Mouse (Mus musculus) MEL (cell line): Measurements from ENCODE around the gene Slc10a4. TPM values are rescaled to one million over a fixed set of nuclear protein-coding genes. Genes with fewer than 3 reads are reported as not detected.

Source experiments
- DNase-seq: peaks from one replicate; pipeline ENCODE4 v3.0.0; 2011; ENCODE audit warnings: low read depth, low spot score
- H3K27ac ChIP-seq: 2 replicates; pipeline ENCODE4 v1.5.1; 2012; ENCODE audit warnings: low read depth, mild to moderate bottlenecking, control low read depth, low read length, moderate library complexity; ENCODE audit not compliant: control insufficient read depth
- H3K27me3 ChIP-seq, 2 experiments: fragments of 150-350 bp in 1 of 2; sonication (generic) in 1 of 2; 2 replicates each; pipeline ENCODE4 v1.6.1; 2012; ENCODE audit warnings: low read length in 2 of 2, mild to moderate bottlenecking in 2 of 2, improper control_type of control experiment in 1 of 2, moderate library complexity in 1 of 2; ENCODE audit not compliant: insufficient read depth in 2 of 2, control insufficient read depth in 1 of 2
- H3K36me3 ChIP-seq, 2 experiments: 2 replicates each; pipeline ENCODE4 v1.6.1; 2012 to 2014; ENCODE audit warnings: low read length in 2 of 2, improper control_type of control experiment in 1 of 2, inconsistent platforms in 1 of 2, mild to moderate bottlenecking in 1 of 2; ENCODE audit not compliant: insufficient read depth in 2 of 2, control insufficient read depth in 1 of 2
- H3K4me1 ChIP-seq, 2 experiments: fragments of 150-350 bp in 1 of 2; sonication (generic) in 1 of 2; 2 replicates each; pipeline ENCODE4 v1.6.1; 2012; ENCODE audit warnings: low read length in 2 of 2, improper control_type of control experiment in 1 of 2, mild to moderate bottlenecking in 1 of 2; ENCODE audit not compliant: insufficient read depth in 2 of 2, control insufficient read depth in 1 of 2
- H3K4me3 ChIP-seq, 2 experiments: fragments of 150-350 bp in 1 of 2; sonication (generic) in 1 of 2; 2 replicates each; pipeline ENCODE4 v1.5.1; 2012; ENCODE audit warnings: low read depth in 2 of 2, low read length in 2 of 2, mild to moderate bottlenecking in 2 of 2, moderate library complexity in 2 of 2, control low read depth in 1 of 2, improper control_type of control experiment in 1 of 2; ENCODE audit not compliant: control insufficient read depth in 1 of 2, insufficient read depth in 1 of 2
- H3K79me2 ChIP-seq: 2 replicates; pipeline ENCODE4 v1.6.1; 2012; ENCODE audit warnings: mild to moderate bottlenecking, low read length, moderate library complexity; ENCODE audit not compliant: control insufficient read depth, poor library complexity, insufficient read depth
- H3K9ac ChIP-seq: 2 replicates; pipeline ENCODE4 v1.6.1; 2012; ENCODE audit warnings: low read depth, mild to moderate bottlenecking, control low read depth, low read length, moderate library complexity; ENCODE audit not compliant: control insufficient read depth, poor library complexity, severe bottlenecking
- H3K9me3 ChIP-seq: fragments of 150-350 bp; sonication (generic); replicated peaks from 2 replicates; pipeline ENCODE4 v1.6.1; 2012; ENCODE audit warnings: mild to moderate bottlenecking, low read length, improper control_type of control experiment, moderate library complexity; ENCODE audit not compliant: insufficient read depth
- CHD1 ChIP-seq: IDR thresholded peaks from 2 replicates; pipeline ENCODE4 v1.6.1; 2012; ENCODE audit warnings: low read depth, mild to moderate bottlenecking, inconsistent platforms, low read length, improper control_type of control experiment
- CTCF ChIP-seq, 3 experiments: IDR thresholded peaks in 2 of 3; conservative IDR thresholded peaks in 1 of 3; 2 replicates each; pipeline ENCODE4 v1.5.1; 2011 to 2012; ENCODE audit warnings: low read length in 3 of 3, low read depth in 2 of 3, mild to moderate bottlenecking in 2 of 3, improper control_type of control experiment in 1 of 3, inconsistent platforms in 1 of 3, mixed read lengths in 1 of 3, moderate library complexity in 1 of 3; ENCODE audit not compliant: control insufficient read depth in 1 of 3, insufficient read depth in 1 of 3, poor library complexity in 1 of 3, severe bottlenecking in 1 of 3
- EP300 ChIP-seq, 2 experiments: IDR thresholded peaks; 2 replicates each; pipeline ENCODE4 v1.6.1; 2011; ENCODE audit warnings: improper control_type of control experiment in 2 of 2, low read length in 2 of 2, low read depth in 1 of 2, mild to moderate bottlenecking in 1 of 2
- ETS1 ChIP-seq: IDR thresholded peaks from 2 replicates; pipeline ENCODE4 v1.6.1; 2012; ENCODE audit warnings: low read depth, mild to moderate bottlenecking, inconsistent platforms, low read length, improper control_type of control experiment, moderate library complexity
- GABPA ChIP-seq: IDR thresholded peaks from 2 replicates; pipeline ENCODE4 v1.6.1; 2012; ENCODE audit warnings: low read depth, mild to moderate bottlenecking, inconsistent platforms, low read length, improper control_type of control experiment, moderate library complexity
- HCFC1 ChIP-seq: IDR thresholded peaks from 2 replicates; pipeline ENCODE4 v1.6.1; 2012; ENCODE audit warnings: low read depth, mild to moderate bottlenecking, inconsistent platforms, low read length, improper control_type of control experiment, moderate library complexity
- MAZ ChIP-seq: IDR thresholded peaks from 2 replicates; pipeline ENCODE4 v1.6.1; 2012; ENCODE audit warnings: low read depth, mild to moderate bottlenecking, inconsistent platforms, low read length, improper control_type of control experiment
- MEF2A ChIP-seq: IDR thresholded peaks from 2 replicates; pipeline ENCODE4 v1.6.1; 2014; ENCODE audit warnings: low read depth, mild to moderate bottlenecking, inconsistent platforms, low read length, improper control_type of control experiment; ENCODE audit not compliant: poor library complexity, insufficient replicate concordance, severe bottlenecking; ENCODE audit errors: extremely low read depth
- MXI1 ChIP-seq: IDR thresholded peaks from 2 replicates; pipeline ENCODE4 v1.6.1; 2011; ENCODE audit warnings: mild to moderate bottlenecking, low read depth, low read length, improper control_type of control experiment
- MYC ChIP-seq: IDR thresholded peaks from 2 replicates; pipeline ENCODE4 v1.6.1; 2011; ENCODE audit warnings: low read depth, mild to moderate bottlenecking, low read length, improper control_type of control experiment, moderate library complexity
- NELFE ChIP-seq: IDR thresholded peaks from 2 replicates; pipeline ENCODE4 v1.6.1; 2011; ENCODE audit warnings: low read depth, low read length, improper control_type of control experiment
- NRF1 ChIP-seq: IDR thresholded peaks from 2 replicates; pipeline ENCODE4 v1.6.1; 2014; ENCODE audit warnings: low read depth, mild to moderate bottlenecking, inconsistent platforms, low read length, improper control_type of control experiment, moderate library complexity; ENCODE audit not compliant: poor library complexity, insufficient read depth, severe bottlenecking
- POLR2A ChIP-seq, 2 experiments: IDR thresholded peaks; 2 replicates each; pipeline ENCODE4 v1.6.1; 2011 to 2012; ENCODE audit warnings: low read length in 2 of 2, mild to moderate bottlenecking in 2 of 2, control low read depth in 1 of 2, improper control_type of control experiment in 1 of 2, low read depth in 1 of 2, moderate library complexity in 1 of 2; ENCODE audit not compliant: control insufficient read depth in 1 of 2, insufficient read depth in 1 of 2, poor library complexity in 1 of 2
- POLR2AphosphoS2 ChIP-seq: IDR thresholded peaks from 2 replicates; pipeline ENCODE4 v1.6.1; 2011; ENCODE audit warnings: low read length, improper control_type of control experiment
- POLR2AphosphoS5 ChIP-seq: IDR thresholded peaks from 2 replicates; pipeline ENCODE4 v1.6.1; 2012; ENCODE audit warnings: low read depth, borderline replicate concordance, mild to moderate bottlenecking, inconsistent platforms, low read length, moderate library complexity, mixed read lengths
- RCOR1 ChIP-seq: IDR thresholded peaks from 2 replicates; pipeline ENCODE4 v1.6.1; 2012; ENCODE audit warnings: low read depth, mild to moderate bottlenecking, inconsistent platforms, low read length, improper control_type of control experiment
- SIN3A ChIP-seq: IDR thresholded peaks from 2 replicates; pipeline ENCODE4 v1.6.1; 2012; ENCODE audit warnings: low read length, improper control_type of control experiment, inconsistent platforms
- TAL1 ChIP-seq: IDR thresholded peaks from 2 replicates; pipeline ENCODE4 v1.6.1; 2012; ENCODE audit warnings: mild to moderate bottlenecking, inconsistent platforms, low read length, moderate library complexity, mixed read lengths
- TBP ChIP-seq: IDR thresholded peaks from 2 replicates; pipeline ENCODE4 v1.8.0; 2011; ENCODE audit warnings: low read depth, low read length, improper control_type of control experiment
- USF1 ChIP-seq: IDR thresholded peaks from 2 replicates; pipeline ENCODE4 v1.6.1; 2014; ENCODE audit warnings: low read depth, mild to moderate bottlenecking, inconsistent platforms, low read length, improper control_type of control experiment, moderate library complexity
- ZC3H11A ChIP-seq: IDR thresholded peaks from 2 replicates; pipeline ENCODE4 v1.6.1; 2012; ENCODE audit warnings: low read depth, mild to moderate bottlenecking, inconsistent platforms, low read length, improper control_type of control experiment
- ZKSCAN1 ChIP-seq: IDR thresholded peaks from 2 replicates; pipeline ENCODE4 v1.6.1; 2012; ENCODE audit warnings: low read depth, mild to moderate bottlenecking, inconsistent platforms, low read length, improper control_type of control experiment, moderate library complexity
- ZMIZ1 ChIP-seq: IDR thresholded peaks from 2 replicates; pipeline ENCODE4 v1.6.1; 2012; ENCODE audit warnings: low read depth, mild to moderate bottlenecking, inconsistent platforms, low read length, improper control_type of control experiment, moderate library complexity
- ZNF384 ChIP-seq: IDR thresholded peaks from 2 replicates; pipeline ENCODE4 v1.6.1; 2012; ENCODE audit warnings: low read depth, mild to moderate bottlenecking, inconsistent platforms, low read length, improper control_type of control experiment
- polyA plus RNA-seq, 2 experiments: library from polyadenylated mRNA; stranded (reverse) in 1 of 2; unstranded in 1 of 2; fragments of >175 nt in 1 of 2; fragments of >200 nt in 1 of 2; gene quantifications; 2 replicates each; pipeline versions ENCODE4 v1.2.1 to v1.2.4; 2012; ENCODE audit warnings: low replicate concordance in 2 of 2, low read depth in 1 of 2; ENCODE audit not compliant: insufficient read length in 2 of 2, insufficient read depth in 1 of 2, missing spikeins in 1 of 2
- total RNA-seq: library from RNA; depleted of rRNA; stranded (reverse); fragments of 300-350 nt; gene quantifications from 2 replicates; pipeline ENCODE4 v1.2.3, GENCODE M21; 2012

The Slc10a4 gene
- total and polyA plus RNA-seq, 3 experiments: not detected

- no peaks in the 10 kb centered on the region for H3K9me3 ChIP-seq
- H3K4me1 ChIP-seq: peaks cover 0 to 4% of the 10 kb centered on the region in 2 experiments; a peak in 2 of 4 replicates
- no peaks in the 10 kb centered on the region for H3K79me2 ChIP-seq
- peaks cover 5 to 8% of the 10 kb centered on the region in 2 experiments; a peak in 3 of 4 replicates for H3K36me3 ChIP-seq
- no peak for DNase-seq
- H3K27ac ChIP-seq: no peak overlapping the region
- no peak overlapping the region for H3K9ac ChIP-seq
- TF ChIP-seq CHD1 (no peak), NELFE (no peak), GABPA (no peak), MAZ (no peak), MYC (no peak), USF1 (no peak), EP300 (IDR thresholded peaks at IDR 0.05; ENCODE audit: low read depth in 1 of 2, low read length in 2 of 2) (no peak), TAL1 (no peak), HCFC1 (no peak), POLR2AphosphoS5 (no peak), MXI1 (no peak), NRF1 (no peak), ZC3H11A (no peak), POLR2A (IDR thresholded peaks at IDR 0.05; ENCODE audit: control insufficient read depth in 1 of 2, insufficient read depth in 1 of 2, low read depth in 1 of 2, low read length in 2 of 2, poor library complexity in 1 of 2) (no peak)
- no peak overlapping the region for H3K4me3 ChIP-seq
- H3K27me3 ChIP-seq: no peaks in the 10 kb centered on the region
These were observed 22.0 kb downstream of the Slc10a4 start for GRCm38 (mm10) chr5:73028646-73029045.

DNA sequence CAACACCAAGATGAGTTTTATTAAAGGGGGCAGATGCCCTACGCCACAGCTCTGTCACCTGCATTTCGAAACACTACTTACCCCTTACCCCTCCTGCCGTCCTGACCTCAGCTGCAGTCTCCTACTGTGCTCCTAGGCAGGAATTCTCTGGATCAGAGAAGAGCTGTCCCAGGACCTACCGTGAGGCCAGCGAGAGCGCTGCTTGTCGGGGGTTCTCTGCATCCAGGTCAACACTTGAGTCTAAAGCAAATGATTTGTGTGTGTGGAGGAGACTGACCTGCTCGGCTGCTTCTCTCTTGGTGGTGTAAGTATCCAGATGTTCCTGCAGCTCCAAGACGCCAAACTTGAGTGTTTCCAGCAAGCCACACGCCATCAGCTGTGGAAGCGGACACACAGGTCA, 25.8 kb downstream of the Slc10a4 start:
- H3K79me2 ChIP-seq: no peaks in the 10 kb centered on the region
- H3K4me1 ChIP-seq: peaks cover 0 to 4% of the 10 kb centered on the region in 2 experiments; a peak in 2 of 4 replicates
- no peak for DNase-seq
- TF ChIP-seq POLR2AphosphoS2 (no peak), ZMIZ1 (no peak), GABPA (no peak), SIN3A (no peak), TBP (no peak), EP300 (IDR thresholded peaks at IDR 0.05; ENCODE audit: low read depth in 1 of 2, low read length in 2 of 2) (no peak), MEF2A (no peak), ZNF384 (no peak), ETS1 (no peak), ZKSCAN1 (no peak), MYC (no peak), RCOR1 (no peak), CTCF (IDR thresholded peaks at IDR 0.05 in 2 of 3, conservative IDR thresholded peaks at IDR 0.05 in 1 of 3; ENCODE audit: control insufficient read depth in 1 of 3, insufficient read depth in 1 of 3, low read depth in 2 of 3, low read length in 3 of 3, poor library complexity in 1 of 3, severe bottlenecking in 1 of 3) (no peak)
- TF ChIP-seq, all 39 proteins: peak for 0
- H3K27ac ChIP-seq: no peak overlapping the region
- H3K9me3 ChIP-seq: no peaks in the 10 kb centered on the region
- no peak overlapping the region for H3K4me3 ChIP-seq
- peaks cover 5 to 8% of the 10 kb centered on the region in 2 experiments; a peak in 3 of 4 replicates for H3K36me3 ChIP-seq
- H3K27me3 ChIP-seq: no peaks in the 10 kb centered on the region
- no peak overlapping the region for H3K9ac ChIP-seq
